Mouse (Mus musculus) cerebellum, adult 9-11 months (tissue): ENCODE data around the gene Sart3.
"Not testable (repeated sequence)": the region's sequence is repeated elsewhere in the genome, so short reads cannot be mapped to it uniquely, and the experiment has no call there.

ENCODE experiments used
- DNase-seq: peaks from one replicate; pipeline ENCODE4 v3.0.0; 2022

The Sart3 gene

GRCm38 (mm10) chr5:113772450-113772895 lies at the start of gene Sart3, which contains the start of gene Iscu:
Sart3 (minus strand) TSS chr5:113772510.
Iscu (plus strand) TSS chr5:113772748.
- DNase-seq: peak; percentile 95

DNA sequence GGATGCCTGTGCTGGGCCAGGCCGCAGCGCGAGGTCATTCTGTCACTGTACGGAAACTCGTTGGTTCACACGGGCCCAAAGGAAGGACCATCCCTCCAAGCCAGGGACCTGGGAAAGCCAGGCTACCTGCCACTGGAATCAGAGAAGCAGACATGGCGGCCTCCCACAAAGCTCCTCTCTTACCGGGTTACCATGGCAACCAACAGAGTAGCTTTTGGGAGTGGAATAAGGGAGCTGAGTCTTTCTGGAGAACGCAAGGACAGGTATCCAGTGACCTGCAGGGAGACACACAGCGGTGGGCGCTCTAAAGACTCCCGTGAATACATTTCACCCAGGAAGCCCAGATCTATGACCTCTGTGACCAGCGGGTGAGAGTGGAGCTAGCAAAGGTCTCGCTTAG lies 46.3 kb upstream of the Sart3 start:
- no peak for DNase-seq

GRCm38 (mm10) chr5:113815638-113816152 lies 43.4 kb upstream of the Sart3 start:
- DNase-seq: peak; percentile 55

- DNase-seq: no peak
Observed at GRCm38 (mm10) chr5:113815041-113815389, 42.7 kb upstream of the Sart3 start.

- DNase-seq: no peak
Observed at GRCm38 (mm10) chr5:113814111-113815040, 42.1 kb upstream of the Sart3 start.

DNA sequence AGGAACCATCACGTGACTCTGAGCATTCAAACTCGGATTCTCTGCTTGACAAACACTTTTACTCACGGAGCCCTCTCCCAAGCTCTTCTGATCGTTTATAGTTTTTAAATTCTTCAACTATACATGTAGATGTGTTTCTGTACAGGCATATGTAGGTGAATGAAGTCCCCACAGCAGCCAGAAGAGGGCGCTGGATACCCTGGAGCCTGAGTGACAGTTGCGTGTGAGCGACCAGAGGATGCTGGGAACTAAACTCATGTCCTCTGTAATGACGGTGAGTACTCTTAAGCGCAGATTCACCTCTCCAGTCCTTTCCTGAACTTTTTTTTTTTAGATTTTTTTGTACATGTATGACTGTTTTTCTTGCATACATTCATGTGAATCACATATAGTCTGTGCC lies 41.3 kb upstream of the Sart3 start:
- DNase-seq: no peak

DNA sequence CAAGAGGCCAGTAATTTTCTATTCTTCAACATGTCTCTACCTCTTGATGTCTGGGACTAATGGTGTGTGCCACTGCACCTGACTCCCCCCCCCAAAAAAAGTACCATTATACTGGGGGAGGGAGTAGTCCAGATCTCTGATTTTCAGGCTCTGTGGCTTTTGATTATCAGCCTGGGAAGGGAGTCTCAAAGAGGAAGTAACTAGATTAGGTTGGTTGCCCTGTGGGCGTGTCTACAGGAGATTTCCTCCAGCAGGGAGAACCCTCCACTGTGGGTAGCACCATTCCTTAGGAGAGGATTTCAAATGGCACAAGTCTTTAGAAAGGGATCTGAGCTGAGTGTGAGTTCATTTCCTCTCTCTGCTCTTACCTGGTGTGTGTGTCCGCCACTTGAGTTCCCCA lies 40.3 kb upstream of the Sart3 start:
- no peak for DNase-seq

DNA sequence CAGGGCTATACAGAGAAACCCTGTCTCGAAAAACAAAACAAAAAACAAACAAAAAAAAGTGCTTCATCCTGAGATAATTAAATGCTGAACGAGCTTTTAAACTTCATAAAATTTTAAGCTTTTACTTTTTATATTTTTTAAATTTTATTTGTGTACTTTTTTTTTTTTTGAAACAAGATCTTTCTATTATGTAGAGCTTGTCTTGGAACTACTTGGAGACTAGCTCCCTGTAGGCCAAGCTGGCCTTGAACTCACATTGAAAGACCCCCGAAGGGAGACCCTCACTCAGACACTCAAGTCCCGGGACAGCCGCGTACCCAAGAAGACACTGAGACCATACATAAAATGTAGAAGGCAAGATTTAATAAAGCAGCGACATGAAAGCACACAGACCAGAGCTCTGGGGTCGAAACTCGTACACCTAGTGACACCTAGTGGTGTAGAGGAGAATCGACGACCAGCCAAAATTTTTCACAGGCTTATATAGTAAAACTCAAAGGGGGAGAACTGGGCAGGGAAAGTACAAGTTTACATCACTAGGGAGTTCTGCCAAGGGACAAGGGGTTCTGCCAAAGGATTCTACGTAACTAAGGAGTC lies 39.6 kb upstream of the Sart3 start:
- not testable (repeated sequence) for DNase-seq

DNA sequence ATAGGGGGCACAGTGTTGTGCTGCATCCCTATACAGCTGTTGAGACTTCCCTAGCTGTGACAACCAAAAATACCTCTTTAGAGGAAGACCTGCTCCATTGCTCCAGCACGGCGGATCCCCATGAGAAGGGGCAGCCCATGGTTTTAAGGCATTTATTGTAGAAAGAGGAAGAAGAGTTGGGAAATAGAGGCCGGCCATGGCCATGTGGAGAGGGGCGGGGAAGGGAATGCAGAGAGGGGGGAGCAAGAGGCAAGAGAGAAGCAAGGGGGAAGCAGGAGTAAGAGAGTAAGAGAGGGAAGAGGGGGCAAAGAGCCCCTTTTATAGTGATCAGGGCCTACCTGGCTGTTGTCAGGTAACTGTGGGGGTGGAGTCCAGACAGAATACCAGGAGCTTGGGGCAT lies 37.8 kb upstream of the Sart3 start:
- no peak for DNase-seq

GRCm38 (mm10) chr5:113808177-113808576 lies 35.9 kb upstream of the Sart3 start:
- no peak for DNase-seq

DNA sequence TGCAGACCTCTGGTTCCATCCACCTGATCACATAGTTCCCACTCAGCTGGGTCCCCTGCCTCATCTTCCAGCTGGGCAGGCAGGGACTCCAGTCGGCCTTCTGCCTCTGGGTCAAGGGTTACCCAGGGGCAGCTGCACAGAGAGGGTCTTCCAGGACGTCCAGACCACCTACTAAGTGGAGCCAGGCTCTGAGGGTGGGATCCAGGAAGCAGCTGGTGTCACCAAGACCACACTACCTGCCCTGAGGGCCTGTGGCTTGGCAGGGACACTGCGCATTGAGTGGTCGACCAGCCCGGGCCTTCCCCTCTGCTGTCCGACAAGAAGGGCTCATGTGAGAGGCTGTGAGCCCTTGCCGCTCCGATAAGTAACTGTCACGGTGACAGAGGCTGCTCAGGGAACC lies 35.4 kb upstream of the Sart3 start:
- DNase-seq: no peak

DNA sequence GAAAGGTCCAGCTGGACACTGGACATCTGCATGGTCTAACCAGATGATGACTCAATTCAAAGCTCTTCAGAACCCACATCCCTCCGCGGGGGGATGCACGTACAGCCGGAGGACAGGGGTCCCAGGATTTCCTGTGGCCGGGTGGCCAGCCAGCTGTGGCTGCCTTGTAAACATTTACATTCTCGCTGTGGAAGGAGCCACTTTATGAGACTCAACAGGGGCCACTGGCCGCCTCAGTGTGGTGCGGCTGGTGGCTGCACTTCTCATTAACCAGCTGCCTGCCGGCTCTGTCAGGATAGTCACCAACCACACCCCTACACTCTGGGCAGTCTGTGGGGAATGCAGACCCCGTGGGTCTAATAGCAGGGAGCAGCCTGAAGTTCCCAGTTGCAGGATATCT lies 34.1 kb upstream of the Sart3 start:
- DNase-seq: no peak

DNA sequence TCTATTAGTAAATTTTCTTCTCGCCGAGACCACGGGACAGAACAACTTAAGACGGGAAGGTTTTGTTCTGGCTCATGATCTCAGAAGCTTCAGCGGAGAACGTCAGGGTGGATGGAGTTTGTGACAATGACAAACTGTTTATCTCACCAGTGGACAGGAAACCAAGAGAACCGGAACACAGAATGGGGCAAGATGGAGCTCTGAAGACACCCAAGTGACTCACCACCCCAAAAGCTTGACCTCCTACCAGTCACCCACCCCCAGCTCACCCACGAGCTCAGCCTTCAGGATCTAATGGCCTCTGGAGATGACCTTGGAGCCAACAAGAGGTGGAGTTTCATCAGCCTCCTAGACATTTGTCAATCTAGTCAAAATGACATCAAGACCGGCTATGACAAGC lies 33.0 kb upstream of the Sart3 start:
- no peak for DNase-seq

GRCm38 (mm10) chr5:113804395-113804966 lies 32.2 kb upstream of the Sart3 start:
- no peak for DNase-seq

- DNase-seq: no peak
Observed at GRCm38 (mm10) chr5:113800280-113800679, 28.0 kb upstream of the Sart3 start, which contains the start of gene Tmem119. Tmem119 (minus strand) TSS chr5:113800516.

- no peak for DNase-seq
Observed at GRCm38 (mm10) chr5:113799691-113800090, 27.4 kb upstream of the Sart3 start.

GRCm38 (mm10) chr5:113798525-113798924 lies 26.2 kb upstream of the Sart3 start:
- DNase-seq: no peak

DNA sequence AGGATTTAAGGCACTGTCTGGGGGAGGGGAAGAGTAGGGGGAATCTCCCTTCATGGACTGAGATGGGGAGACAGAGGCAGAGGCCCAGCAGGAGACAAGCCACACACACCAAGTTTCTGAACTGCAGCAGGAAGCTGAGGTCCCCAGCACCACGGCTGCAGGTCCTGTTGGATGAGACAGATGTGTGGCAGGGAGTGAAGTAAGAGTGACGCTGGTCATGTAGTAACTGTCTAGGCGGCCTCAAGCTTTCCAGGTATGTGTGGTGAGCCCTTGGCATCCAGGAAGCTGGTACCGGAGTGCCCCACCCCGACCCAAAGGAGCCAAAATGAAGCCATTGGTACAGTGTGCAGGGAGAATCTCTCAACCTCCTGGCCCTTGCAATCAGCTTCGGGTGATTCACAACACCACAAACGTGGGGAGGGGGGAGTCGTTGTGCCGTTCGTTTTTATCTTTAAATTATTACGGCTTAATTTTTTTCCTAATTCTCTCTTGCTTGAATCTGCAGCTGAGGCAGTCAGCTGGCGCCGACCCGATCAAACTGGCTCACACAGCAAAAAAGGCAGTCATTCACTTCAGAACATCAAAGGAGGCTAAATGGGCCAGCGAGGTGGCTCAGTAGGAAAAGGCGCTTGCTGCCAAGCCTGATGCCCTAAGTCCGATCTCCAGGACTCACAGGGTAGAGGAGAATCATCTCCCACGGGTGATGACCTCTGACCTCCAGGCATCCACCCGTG lies 25.0 kb upstream of the Sart3 start:
- DNase-seq: no peak

DNA sequence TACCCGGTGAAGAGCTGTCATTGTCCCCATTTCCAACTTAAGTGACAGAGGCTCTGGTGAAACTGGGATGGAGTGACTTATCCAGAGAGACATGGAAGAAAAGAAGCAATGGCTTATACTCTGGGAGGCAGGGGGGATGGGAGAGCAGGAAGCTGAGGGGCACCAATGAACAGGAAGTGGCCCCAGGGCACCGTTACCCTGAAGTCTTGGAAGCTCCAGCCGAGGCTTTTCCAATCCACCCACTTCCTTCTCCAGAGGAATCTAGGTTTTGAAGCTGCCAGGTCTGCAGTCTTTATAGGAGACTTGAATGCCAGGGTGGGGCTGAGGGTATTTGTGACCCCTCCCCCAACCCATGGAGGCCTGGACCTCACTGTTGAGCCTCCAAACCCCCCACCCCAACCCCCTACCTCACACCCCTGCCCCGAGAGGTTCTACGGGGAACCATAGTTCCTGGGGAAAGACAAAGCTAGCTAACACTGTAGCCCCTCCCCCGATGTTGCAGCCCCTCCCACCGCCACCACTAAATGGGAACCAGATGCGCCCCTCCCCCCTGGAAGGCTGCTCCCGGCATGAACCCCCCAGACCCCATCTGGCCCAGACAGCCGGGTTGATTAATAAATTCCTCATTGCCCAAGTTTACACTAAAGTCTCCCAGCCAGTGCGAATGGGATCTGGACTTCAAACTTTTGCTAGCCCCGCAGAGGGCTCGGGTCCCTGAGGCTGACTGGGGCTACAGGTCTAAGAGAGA lies 24.3 kb upstream of the Sart3 start:
- no peak for DNase-seq

GRCm38 (mm10) chr5:113791197-113792095 lies 19.1 kb upstream of the Sart3 start:
- DNase-seq: no peak
